Mouse (Mus musculus) heart, embryonic 14.5 days (tissue): Measurements from ENCODE around the gene Optn. TPM values are rescaled to one million over a fixed set of nuclear protein-coding genes. Genes with fewer than 3 reads are reported as not detected.
"Not testable (repeated sequence)": the region's sequence is repeated elsewhere in the genome, so short reads cannot be mapped to it uniquely, and the experiment has no call there.

ENCODE experiments used
- ATAC-seq: fragments of 200-750 bp; cut with Nextera tagmentation; 2 replicates; pipeline ENCODE4 v1.8.0; 2017; ENCODE audit warnings: low read depth, moderate TSS enrichment; ENCODE audit not compliant: insufficient number of reproducible peaks, insufficient read depth, low FRiP score
- H3K27ac ChIP-seq, 2 experiments: fragments of 200-500 bp in 1 of 2; fragments of 300-500 bp in 1 of 2; sonication (generic) in 1 of 2; replicated peaks in 1 of 2; 2 replicates each; pipeline ENCODE4 v1.5.1; 2012 to 2014; ENCODE audit warnings: low read depth in 2 of 2, low read length in 2 of 2, control low read depth in 1 of 2, mild to moderate bottlenecking in 1 of 2, mixed read lengths in 1 of 2; ENCODE audit not compliant: control insufficient read depth in 1 of 2, insufficient read depth in 1 of 2
- H3K27me3 ChIP-seq: fragments of 300-500 bp; sonication (generic); 2 replicates; pipeline ENCODE4 v1.6.1; 2014; ENCODE audit warnings: mild to moderate bottlenecking, low read length, control low read depth; ENCODE audit not compliant: control insufficient read depth, insufficient read depth
- H3K36me3 ChIP-seq: fragments of 300-500 bp; sonication (generic); 2 replicates; pipeline ENCODE4 v1.6.1; 2014; ENCODE audit warnings: mild to moderate bottlenecking, control low read depth, low read length, mixed read lengths; ENCODE audit not compliant: control insufficient read depth, insufficient read depth
- H3K4me1 ChIP-seq, 2 experiments: fragments of 200-500 bp in 1 of 2; fragments of 300-500 bp in 1 of 2; sonication (generic) in 1 of 2; 2 replicates each; pipeline ENCODE4 v1.6.1; 2012 to 2014; ENCODE audit warnings: low read length in 2 of 2, control low read depth in 1 of 2, mixed read lengths in 1 of 2; ENCODE audit not compliant: control insufficient read depth in 2 of 2, insufficient read depth in 2 of 2
- H3K4me2 ChIP-seq: fragments of 300-500 bp; sonication (generic); 2 replicates; pipeline ENCODE4 v1.6.1; 2014; ENCODE audit warnings: mild to moderate bottlenecking, low read length
- H3K4me3 ChIP-seq, 2 experiments: fragments of 200-500 bp in 1 of 2; fragments of 300-500 bp in 1 of 2; sonication (generic) in 1 of 2; 2 replicates each; pipeline ENCODE4 v1.5.1; 2012 to 2014; ENCODE audit warnings: low read length in 2 of 2, mild to moderate bottlenecking in 2 of 2, control low read depth in 1 of 2, low read depth in 1 of 2, moderate library complexity in 1 of 2; ENCODE audit not compliant: control insufficient read depth in 1 of 2, insufficient read depth in 1 of 2
- H3K9ac ChIP-seq: fragments of 300-500 bp; sonication (generic); 2 replicates; pipeline ENCODE4 v1.6.1; 2014; ENCODE audit warnings: mild to moderate bottlenecking, low read length
- H3K9me3 ChIP-seq: fragments of 300-500 bp; sonication (generic); 2 replicates; pipeline ENCODE4 v1.6.1; 2016; ENCODE audit warnings: low read length, control low read depth; ENCODE audit not compliant: control insufficient read depth
- WGBS: fragments of 180-500 bp; shearing (Covaris S2); extraction: QIAGEN DNeasy Blood & Tissue Kit; methylation state at CpG from one replicate; pipeline ENCODE4 v1.1.7; 2014; 5-methylcytosine and 5-hydroxymethylcytosine counted together
- polyA plus RNA-seq: library from polyadenylated mRNA; unstranded; fragments of >200 nt; fragmentation: Nextera tagmentation; extraction: Ambion mirVana; gene quantifications from 2 replicates; pipeline ENCODE4 v1.2.1, GENCODE M21; 2014

The Optn gene
- polyA plus RNA-seq, 1 experiment from 2014 or later: 14.8 TPM

- no peak overlapping the region for H3K9ac ChIP-seq
- H3K4me3 ChIP-seq: no peak overlapping the region
- no peak overlapping the region for H3K27ac ChIP-seq
- no peaks in the 10 kb centered on the region for H3K36me3 ChIP-seq
- no peak overlapping the region for H3K4me2 ChIP-seq
- no peak for ATAC-seq
- H3K27me3 ChIP-seq: no peaks in the 10 kb centered on the region
- WGBS: 88% methylated on average over 5 of the region's 5 CpGs
- peaks cover 5 to 7% of the 10 kb centered on the region in 2 experiments; a peak in 2 of 4 replicates for H3K4me1 ChIP-seq
- H3K9me3 ChIP-seq: no peaks in the 10 kb centered on the region
Observed at GRCm38 (mm10) chr2:5094876-5095275, 31.0 kb upstream of the Optn start.

DNA sequence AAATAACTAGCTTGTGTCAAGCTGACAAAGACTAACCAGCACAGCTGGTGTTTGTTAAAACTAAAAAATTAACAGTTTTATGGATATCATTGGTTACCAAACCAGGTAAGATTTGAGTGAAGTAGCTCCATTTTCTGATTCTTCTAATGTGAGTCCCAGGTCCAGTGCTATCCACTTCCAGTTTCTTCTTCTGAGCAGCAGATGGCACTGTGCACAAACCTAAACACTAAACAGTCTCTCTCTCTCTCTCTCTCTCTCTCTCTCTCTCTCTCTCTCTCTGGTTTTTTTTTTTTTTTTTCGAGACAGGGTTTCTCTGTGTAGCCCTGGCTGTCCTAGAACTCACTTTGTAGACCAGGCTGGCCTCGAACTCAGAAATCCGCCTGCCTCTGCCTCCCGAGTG is 26.5 kb upstream of the Optn start:
- H3K4me3 ChIP-seq, H3K4me2 ChIP-seq, H3K27ac ChIP-seq, H3K4me1 ChIP-seq, H3K9me3 ChIP-seq, H3K9ac ChIP-seq, ATAC-seq, H3K27me3 ChIP-seq, H3K36me3 ChIP-seq: not testable (repeated sequence)
- WGBS: 78% methylated on average over 3 of the region's 4 CpGs

DNA sequence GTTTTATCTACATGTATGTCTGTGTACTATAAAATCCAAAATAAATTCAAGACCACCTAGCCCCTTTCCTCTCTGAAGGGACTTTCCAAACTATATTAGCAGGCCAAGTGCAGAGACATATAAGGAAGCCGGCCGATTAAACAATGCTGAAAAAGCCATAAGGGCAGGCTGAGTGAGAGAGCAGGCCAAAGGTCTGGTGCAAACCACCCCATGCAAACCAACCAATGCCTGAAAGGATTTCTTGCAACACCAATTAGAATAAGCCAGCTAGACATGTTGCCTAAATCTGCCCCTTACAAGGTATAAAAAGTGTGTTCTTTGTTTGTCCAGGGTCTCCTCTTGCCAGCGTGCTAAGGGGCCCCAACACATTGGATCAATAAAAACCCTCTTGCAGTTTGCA is 23.8 kb upstream of the Optn start:
- Histone ChIP-seq H3K4me1 (no peaks in the 10 kb centered on the region), H3K36me3 (no peaks in the 10 kb centered on the region), H3K9ac (no peak overlapping the region), H3K27ac (no peak overlapping the region), H3K4me3 (no peak overlapping the region), H3K27me3 (no peaks in the 10 kb centered on the region), H3K4me2 (no peak overlapping the region), H3K9me3 (no peaks in the 10 kb centered on the region)
- ATAC-seq: no peak
- WGBS: 84% methylated on average over 3 of the region's 3 CpGs

DNA sequence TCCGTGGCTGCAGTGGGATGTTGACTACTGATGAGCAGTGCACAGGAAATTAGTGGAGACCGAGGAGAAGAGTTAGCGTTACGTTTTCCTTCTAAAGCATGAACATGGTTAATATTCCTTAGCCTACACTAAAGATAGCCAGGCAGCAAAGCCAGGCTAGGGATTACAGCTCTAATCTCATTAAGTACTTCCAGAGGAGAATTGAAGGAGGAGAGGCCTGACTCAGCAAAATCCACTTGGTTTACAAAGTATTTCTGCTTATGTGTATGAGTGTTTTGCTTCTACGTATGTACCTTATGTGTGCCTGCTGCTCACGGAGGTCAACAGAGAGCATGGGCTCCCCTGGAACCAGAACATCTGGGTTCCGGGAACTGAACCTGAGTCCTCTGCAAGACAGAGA is 19.9 kb upstream of the Optn start:
- no peak overlapping the region for H3K4me3 ChIP-seq
- 88% methylated on average over 7 of the region's 7 CpGs for WGBS
- H3K4me1 ChIP-seq: no peaks in the 10 kb centered on the region; a peak in 1 of 4 replicates
- no peak overlapping the region for H3K9ac ChIP-seq
- H3K36me3 ChIP-seq: no peaks in the 10 kb centered on the region
- no peak overlapping the region for H3K4me2 ChIP-seq
- H3K9me3 ChIP-seq: no peaks in the 10 kb centered on the region
- no peak overlapping the region for H3K27ac ChIP-seq
- H3K27me3 ChIP-seq: no peaks in the 10 kb centered on the region
- no peak for ATAC-seq

GRCm38 (mm10) chr2:5080053-5080787 is 16.4 kb upstream of the Optn start:
- H3K9me3 ChIP-seq: no peaks in the 10 kb centered on the region
- H3K27me3 ChIP-seq: no peaks in the 10 kb centered on the region
- ATAC-seq: peak; percentile 17; the same call in 1 of the 2 replicates
- peak overlapping the region; percentile 67 for H3K4me2 ChIP-seq
- 6% methylated on average over 14 of the region's 14 CpGs for WGBS
- no peaks in the 10 kb centered on the region for H3K36me3 ChIP-seq
- no peaks in the 10 kb centered on the region; a peak in 1 of 4 replicates for H3K4me1 ChIP-seq
- H3K4me3 ChIP-seq: peak overlapping the region; percentile 29 to 42
- H3K27ac ChIP-seq: no peak overlapping the region
- H3K9ac ChIP-seq: peak overlapping the region; percentile 62; the same call in 1 of the 2 replicates

- Histone ChIP-seq H3K27me3 (no peaks in the 10 kb centered on the region), H3K27ac (no peak overlapping the region), H3K4me2 (no peak overlapping the region), H3K36me3 (no peaks in the 10 kb centered on the region), H3K9ac (no peak overlapping the region), H3K4me3 (no peak overlapping the region), H3K4me1 (no peaks in the 10 kb centered on the region; a peak in 1 of 4 replicates), H3K9me3 (0 out of 2 replicates have a peak, but pooled peaks cover 4% of the 10 kb centered on the region)
- no peak for ATAC-seq
- WGBS: 45% methylated on average over 2 of the region's 2 CpGs
Observed at GRCm38 (mm10) chr2:5077937-5078336, 14.1 kb upstream of the Optn start.

GRCm38 (mm10) chr2:5077490-5077889 is 13.6 kb upstream of the Optn start:
- WGBS: 58% methylated on average over 2 of the region's 2 CpGs
- Histone ChIP-seq H3K9ac (no peak overlapping the region), H3K27ac (no peak overlapping the region), H3K9me3 (0 out of 2 replicates have a peak, but pooled peaks cover 4% of the 10 kb centered on the region), H3K4me1 (no peaks in the 10 kb centered on the region; a peak in 1 of 4 replicates), H3K4me2 (no peak overlapping the region), H3K36me3 (no peaks in the 10 kb centered on the region), H3K4me3 (no peak overlapping the region), H3K27me3 (no peaks in the 10 kb centered on the region)
- ATAC-seq: no peak

DNA sequence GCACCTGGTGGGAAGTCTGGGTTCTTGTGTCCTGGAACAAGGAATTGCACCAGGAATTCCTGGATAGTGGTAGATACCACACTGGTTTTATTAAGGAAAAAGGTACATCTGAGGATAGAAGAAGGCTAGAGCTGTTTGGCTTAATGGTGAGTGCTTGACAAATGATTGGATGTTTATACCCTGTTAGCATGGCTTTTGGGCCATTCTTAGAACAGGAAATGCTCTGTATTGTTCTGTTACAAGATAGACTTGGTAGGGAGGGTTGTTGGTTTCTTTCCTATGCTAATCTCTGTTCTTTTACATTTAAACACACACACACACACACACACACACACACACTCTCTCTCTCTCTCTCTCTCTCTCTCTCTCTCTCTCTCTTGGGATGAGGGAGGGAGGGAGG is 12.0 kb upstream of the Optn start:
- no peak overlapping the region for H3K27ac ChIP-seq
- no peak for ATAC-seq
- H3K4me3 ChIP-seq: no peak overlapping the region
- no peaks in the 10 kb centered on the region for H3K36me3 ChIP-seq
- H3K9me3 ChIP-seq: 0 out of 2 replicates have a peak, but pooled peaks cover 4% of the 10 kb centered on the region
- H3K27me3 ChIP-seq: no peaks in the 10 kb centered on the region
- H3K9ac ChIP-seq: no peak overlapping the region
- no peaks in the 10 kb centered on the region; a peak in 1 of 4 replicates for H3K4me1 ChIP-seq
- H3K4me2 ChIP-seq: no peak overlapping the region
